Mouse (Mus musculus): ENCODE results near the gene Slc9a9.

- TF ChIP-seq CTCF (IDR thresholded peaks at IDR 0.05; ENCODE audit: borderline replicate concordance, insufficient read depth, low read depth, low read length) (no peak), POLR2A (IDR thresholded peaks at IDR 0.05; ENCODE audit: borderline replicate concordance, insufficient read depth, low read length) (no peak)
Measured at GRCm38 (mm10) chr9:94907020-94907610, 237.4 kb downstream of the Slc9a9 start.

All from cerebellum, adult 2 months (tissue).